Mouse (Mus musculus): ENCODE measurements around the gene Slc38a3. TPM values are rescaled to one million over a fixed set of nuclear protein-coding genes. Genes with fewer than 3 reads are reported as not detected.
A peak's percentile ranks its signal among the peaks of the same experiment; 100 is the strongest.

Slc38a3 gene
- total RNA-seq, 2 experiments from 2014 or later = 60.8 to 94.7 TPM

- no peak for TF ChIP-seq CTCF (IDR thresholded peaks at IDR 0.05)
- intact Hi-C loops (cut with DNase I) = no loop called here
- peak overlapping the region; percentile 94 for H3K27ac ChIP-seq
- peak; percentile 60 for DNase-seq
- peak overlapping the region; percentile 98 for H3K4me3 ChIP-seq
Observed at GRCm38 (mm10) chr9:107628721-107629410, 40.5 kb downstream of the Slc38a3 start.

- DNase-seq = no peak
- H3K4me3 ChIP-seq = peak overlapping the region; percentile 98
- intact Hi-C loops (cut with DNase I) = no loop called here
Observed at GRCm38 (mm10) chr9:107627387-107628255, 41.7 kb downstream of the Slc38a3 start.

GRCm38 (mm10) chr9:107626844-107627277 lies 42.5 kb downstream of the Slc38a3 start:
- intact Hi-C loops (cut with DNase I) = loop anchor here (1.0 kb wide), 1 partner anchor 17 kb away; no protein-coding TSS in a partner anchor
- H3K4me3 ChIP-seq = peak overlapping the region; percentile 98
- peak; percentile 90 for DNase-seq
- TF ChIP-seq CTCF (IDR thresholded peaks at IDR 0.05) = peak; percentile 93
- peak overlapping the region; percentile 94 for H3K27ac ChIP-seq

More at GRCm38 (mm10) chr9:107627387-107628255, 41.7 kb downstream of the Slc38a3 start:
- TF ChIP-seq CTCF (IDR thresholded peaks at IDR 0.05) = no peak
- H3K27ac ChIP-seq = peak overlapping the region; percentile 94

GRCm38 (mm10) chr9:107626158-107626843 lies 43.0 kb downstream of the Slc38a3 start:
- intact Hi-C loops (cut with DNase I) = loop anchor here (1.0 kb wide), 1 partner anchor 18 kb away; no protein-coding TSS in a partner anchor
- no peak for DNase-seq
- peak overlapping the region; percentile 94 for H3K27ac ChIP-seq
- peak overlapping the region; percentile 98 for H3K4me3 ChIP-seq
- TF ChIP-seq CTCF (IDR thresholded peaks at IDR 0.05) = no peak

- DNase-seq = no peak
- intact Hi-C loops (cut with DNase I) = loop anchor here (1.0 kb wide), 1 partner anchor 19 kb away; no protein-coding TSS in a partner anchor
- H3K4me3 ChIP-seq = peak overlapping the region; percentile 51
Observed at GRCm38 (mm10) chr9:107625351-107626128, 43.8 kb downstream of the Slc38a3 start.

GRCm38 (mm10) chr9:107624951-107625350 lies 44.4 kb downstream of the Slc38a3 start:
- DNase-seq = no peak
- intact Hi-C loops (cut with DNase I) = no loop called here
- TF ChIP-seq CTCF (IDR thresholded peaks at IDR 0.05) = no peak
- H3K4me3 ChIP-seq = peak overlapping the region; percentile 51
- H3K27ac ChIP-seq = peak overlapping the region; percentile 94

More at GRCm38 (mm10) chr9:107625351-107626128, 43.8 kb downstream of the Slc38a3 start:
- peak overlapping the region; percentile 94 for H3K27ac ChIP-seq
- peak; percentile 39 for TF ChIP-seq CTCF (IDR thresholded peaks at IDR 0.05)

GRCm38 (mm10) chr9:107624539-107624938 lies 44.8 kb downstream of the Slc38a3 start:
- peak overlapping the region; percentile 51 for H3K4me3 ChIP-seq

GRCm38 (mm10) chr9:107620954-107621353 lies 48.4 kb downstream of the Slc38a3 start:
- intact Hi-C loops (cut with DNase I) = no loop called here

More at GRCm38 (mm10) chr9:107624539-107624938, 44.8 kb downstream of the Slc38a3 start:
- no peak for TF ChIP-seq CTCF (IDR thresholded peaks at IDR 0.05)
- peak overlapping the region; percentile 94 for H3K27ac ChIP-seq
- intact Hi-C loops (cut with DNase I) = no loop called here
- no peak for DNase-seq

GRCm38 (mm10) chr9:107619546-107619879 lies 49.8 kb downstream of the Slc38a3 start:
- DNase-seq = no peak
- intact Hi-C loops (cut with DNase I) = no loop called here
- Histone ChIP-seq H3K4me3 (no peak overlapping the region), H3K27ac (peak overlapping the region; percentile 84)
- no peak for TF ChIP-seq CTCF (IDR thresholded peaks at IDR 0.05)

More at GRCm38 (mm10) chr9:107620954-107621353, 48.4 kb downstream of the Slc38a3 start:
- TF ChIP-seq CTCF (IDR thresholded peaks at IDR 0.05) = no peak
- no peak overlapping the region for H3K4me3 ChIP-seq
- DNase-seq = no peak
- peak overlapping the region; percentile 84 for H3K27ac ChIP-seq

- TF ChIP-seq CTCF (IDR thresholded peaks at IDR 0.05) = no peak
- DNase-seq = peak; percentile 64
- peak overlapping the region; percentile 9 for H3K4me3 ChIP-seq
- intact Hi-C loops (cut with DNase I) = no loop called here
- peak overlapping the region; percentile 84 for H3K27ac ChIP-seq
Observed at GRCm38 (mm10) chr9:107618778-107619545, 50.4 kb downstream of the Slc38a3 start.

- Histone ChIP-seq H3K27ac (peak overlapping the region; percentile 84), H3K4me3 (peak overlapping the region; percentile 9; the same call in 1 of the 2 replicates)
- TF ChIP-seq CTCF (IDR thresholded peaks at IDR 0.05) = no peak
- intact Hi-C loops (cut with DNase I) = no loop called here
- no peak for DNase-seq
Observed at GRCm38 (mm10) chr9:107618098-107618497, 51.2 kb downstream of the Slc38a3 start.

Data from gastrocnemius, adult 2 months (tissue).